Mouse (Mus musculus) hindbrain, embryonic 12.5 days (tissue): ENCODE measurements at regions not wholly inside any gene's neighbourhood (a gene's known extent, or its start where the extent isn't known, plus 50 kb on each side); places are given as distances from the start of the nearest gene placed in this dataset.

Source experiments
- ATAC-seq: fragments of 200-750 bp; cut with Nextera tagmentation; 2 replicates; pipeline ENCODE4 v1.8.0; 2017; ENCODE audit warnings: moderate TSS enrichment; ENCODE audit not compliant: low FRiP score
- H3K27ac ChIP-seq: fragments of 300-500 bp; sonication (generic); 2 replicates; pipeline ENCODE4 v1.5.1; 2016; ENCODE audit warnings: mild to moderate bottlenecking
- H3K27me3 ChIP-seq: fragments of 300-500 bp; sonication (generic); 2 replicates; pipeline ENCODE4 v1.6.1; 2016; ENCODE audit warnings: mild to moderate bottlenecking
- H3K36me3 ChIP-seq: fragments of 300-500 bp; sonication (generic); 2 replicates; pipeline ENCODE4 v1.6.1; 2016; ENCODE audit warnings: mild to moderate bottlenecking
- H3K4me1 ChIP-seq: fragments of 300-500 bp; sonication (generic); 2 replicates; pipeline ENCODE4 v1.6.1; 2016
- H3K4me2 ChIP-seq: fragments of 300-500 bp; sonication (generic); replicated peaks from 2 replicates; pipeline ENCODE4 v1.6.1; 2016; ENCODE audit warnings: mild to moderate bottlenecking
- H3K4me3 ChIP-seq: fragments of 300-500 bp; sonication (generic); 2 replicates; pipeline ENCODE4 v1.5.1; 2016; ENCODE audit warnings: mild to moderate bottlenecking
- H3K9ac ChIP-seq: fragments of 300-500 bp; sonication (generic); 2 replicates; pipeline ENCODE4 v1.6.1; 2016; ENCODE audit warnings: mild to moderate bottlenecking, moderate library complexity
- H3K9me3 ChIP-seq: fragments of 300-500 bp; sonication (generic); replicated peaks from 2 replicates; pipeline ENCODE4 v1.6.1; 2016; ENCODE audit warnings: mild to moderate bottlenecking
- WGBS: fragments of 180-500 bp; shearing (Covaris S2); methylation state at CpG from one replicate; pipeline ENCODE4 v1.1.7; 2016; 5-methylcytosine and 5-hydroxymethylcytosine counted together

DNA sequence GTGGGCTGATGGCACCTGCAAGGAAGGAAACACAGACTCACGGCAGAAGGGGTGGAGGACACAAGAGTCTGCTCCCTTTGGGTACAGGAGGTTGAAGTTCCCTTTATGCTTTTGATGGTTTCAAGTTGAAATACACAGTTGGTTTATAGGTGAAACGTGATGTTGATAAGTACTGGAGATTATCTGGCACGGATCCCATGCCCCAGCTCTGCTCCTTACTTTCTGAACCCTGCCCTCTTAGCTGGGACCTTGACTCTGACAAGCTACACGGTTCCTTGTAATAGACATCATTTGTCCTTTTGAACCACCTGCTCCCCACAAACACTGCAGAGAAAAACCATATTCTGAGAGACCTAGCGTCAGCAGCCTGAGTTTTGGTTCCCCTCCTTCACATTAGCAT is 363.4 kb upstream of the Dynlrb2 start:
- ATAC-seq: no peak
- Histone ChIP-seq H3K4me1 (peaks cover 8% of the 10 kb centered on the region; the same call in 1 of the 2 replicates), H3K9ac (no peak overlapping the region), H3K27ac (no peak overlapping the region), H3K4me3 (no peak overlapping the region), H3K36me3 (no peaks in the 10 kb centered on the region), H3K9me3 (no peaks in the 10 kb centered on the region), H3K4me2 (no peak overlapping the region), H3K27me3 (no peaks in the 10 kb centered on the region)
- 88% methylated on average over 5 of the region's 5 CpGs for WGBS

DNA sequence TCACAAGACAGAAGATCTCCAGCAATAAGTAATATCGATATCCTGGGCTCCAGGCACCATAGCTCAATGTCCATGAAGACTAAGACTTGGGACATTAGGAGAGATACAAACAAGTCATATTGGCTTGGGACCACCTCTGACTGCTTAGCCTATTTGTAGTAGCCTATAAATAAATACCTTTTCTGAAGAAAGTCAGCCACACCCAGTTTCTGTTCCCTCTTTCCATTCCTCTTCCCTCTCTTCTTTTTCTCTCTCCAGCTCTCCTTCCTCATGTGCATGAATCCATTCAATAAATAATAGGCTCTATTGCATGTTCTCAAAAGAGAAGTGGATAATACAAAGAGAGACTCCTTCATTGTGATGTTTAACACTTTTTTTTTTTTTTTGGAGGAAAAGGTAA is 364.8 kb upstream of the Dynlrb2 start:
- Histone ChIP-seq H3K9ac (no peak overlapping the region), H3K4me1 (peaks cover 8% of the 10 kb centered on the region; the same call in 1 of the 2 replicates)
- ATAC-seq: no peak

DNA sequence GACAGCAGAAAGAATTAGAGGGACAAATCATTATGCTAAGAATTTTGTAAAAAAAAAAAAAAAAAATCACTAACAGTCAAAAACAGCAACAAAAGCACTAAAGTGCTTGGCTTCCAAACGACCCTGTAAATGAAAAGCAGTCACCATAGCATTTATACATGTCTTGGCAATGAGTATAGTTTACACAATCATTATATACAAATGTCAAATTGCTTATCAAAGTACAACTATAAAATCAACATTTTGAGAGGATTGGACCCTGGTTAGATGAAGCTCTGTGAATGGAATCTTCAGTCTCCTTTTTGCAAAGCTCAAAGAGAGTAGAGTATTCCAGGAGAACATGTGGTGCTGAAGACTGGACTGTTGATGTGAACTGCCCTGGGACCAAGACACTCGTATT is 367.0 kb upstream of the Dynlrb2 start:
- Histone ChIP-seq H3K36me3 (no peaks in the 10 kb centered on the region), H3K27ac (no peak overlapping the region), H3K9me3 (no peaks in the 10 kb centered on the region), H3K9ac (no peak overlapping the region), H3K4me1 (no peaks in the 10 kb centered on the region), H3K4me2 (no peak overlapping the region), H3K27me3 (no peaks in the 10 kb centered on the region), H3K4me3 (no peak overlapping the region)
- WGBS: 75% methylated on average over 2 of the region's 2 CpGs
- no peak for ATAC-seq

More for the DNA sequence above, 364.8 kb upstream of the Dynlrb2 start:
- Histone ChIP-seq H3K27me3 (no peaks in the 10 kb centered on the region), H3K4me3 (no peak overlapping the region), H3K9me3 (no peaks in the 10 kb centered on the region), H3K36me3 (no peaks in the 10 kb centered on the region), H3K27ac (no peak overlapping the region), H3K4me2 (no peak overlapping the region)
- WGBS: 95% methylated on average over 1 of the region's 1 CpGs

DNA sequence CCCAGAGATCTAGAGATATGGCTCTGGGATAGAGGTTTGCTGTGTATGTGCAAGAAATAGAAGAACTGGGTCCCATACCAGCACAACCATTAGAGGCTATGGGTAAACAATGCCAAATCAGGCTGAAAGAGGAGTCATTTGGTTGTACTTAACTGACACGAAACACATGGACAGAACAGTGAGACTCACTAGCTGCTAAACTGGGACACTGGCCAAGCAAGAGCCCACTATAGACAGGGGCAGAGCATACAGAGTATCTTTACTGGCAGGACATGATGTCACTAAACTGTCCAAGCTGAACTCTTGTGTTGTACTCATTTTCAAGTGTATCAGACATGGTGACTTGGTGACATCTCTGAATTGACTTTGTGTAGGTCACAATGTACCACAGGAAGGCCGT is 371.3 kb upstream of the Dynlrb2 start:
- Histone ChIP-seq H3K27me3 (no peaks in the 10 kb centered on the region), H3K36me3 (no peaks in the 10 kb centered on the region), H3K4me1 (no peaks in the 10 kb centered on the region), H3K4me3 (no peak overlapping the region), H3K9me3 (no peaks in the 10 kb centered on the region), H3K4me2 (no peak overlapping the region), H3K27ac (no peak overlapping the region), H3K9ac (no peak overlapping the region)
- 93% methylated on average over 2 of the region's 2 CpGs for WGBS
- ATAC-seq: no peak

DNA sequence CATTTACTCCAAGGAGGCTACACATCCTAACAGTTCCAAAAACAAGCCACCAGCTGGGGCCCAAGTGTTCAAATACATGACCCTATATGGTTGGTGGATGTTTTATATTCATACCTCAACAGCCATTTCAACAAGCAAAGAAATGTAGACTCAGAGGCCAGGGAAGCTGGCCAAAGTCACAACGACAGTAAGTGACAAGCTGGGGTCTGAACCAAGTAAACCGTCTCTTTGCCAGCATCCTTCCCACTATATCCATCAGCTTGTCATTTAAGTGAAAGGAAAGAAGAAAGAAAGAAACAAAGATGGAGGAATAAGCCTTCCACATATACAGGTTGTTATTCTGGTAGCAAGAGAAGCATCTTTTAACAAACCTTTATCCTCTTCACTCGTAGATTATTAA is 371.7 kb upstream of the Dynlrb2 start:
- no peaks in the 10 kb centered on the region for H3K9me3 ChIP-seq
- no peak for ATAC-seq
- H3K4me3 ChIP-seq: no peak overlapping the region
- H3K36me3 ChIP-seq: no peaks in the 10 kb centered on the region
- no peak overlapping the region for H3K27ac ChIP-seq
- no peaks in the 10 kb centered on the region for H3K27me3 ChIP-seq
- no peak overlapping the region for H3K4me2 ChIP-seq
- H3K4me1 ChIP-seq: no peaks in the 10 kb centered on the region
- no peak overlapping the region for H3K9ac ChIP-seq
- WGBS: 92% methylated on average over 3 of the region's 3 CpGs

DNA sequence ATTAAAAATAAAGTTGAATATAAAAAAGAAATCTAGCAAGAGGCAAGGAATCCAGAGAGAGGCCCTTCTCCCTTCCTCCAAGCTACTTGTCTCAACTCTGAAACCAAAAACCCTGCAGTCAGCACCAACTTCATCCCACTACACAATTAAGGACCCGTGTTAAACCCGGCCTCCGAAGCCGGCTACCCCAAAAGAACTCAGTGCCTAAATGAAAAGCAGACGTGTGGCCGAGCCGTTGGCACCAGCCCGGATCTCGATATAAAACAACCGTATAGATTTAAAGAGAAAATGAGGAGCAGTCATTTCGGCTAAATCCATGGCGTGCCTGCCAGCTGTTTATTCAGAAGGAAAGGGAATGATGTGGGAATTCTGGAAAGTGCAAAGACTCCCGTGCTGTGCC is 384.7 kb upstream of the Dynlrb2 start:
- Histone ChIP-seq H3K4me1 (peaks cover 6% of the 10 kb centered on the region; the same call in 1 of the 2 replicates), H3K27me3 (0 out of 2 replicates have a peak, but pooled peaks cover 2% of the 10 kb centered on the region), H3K4me2 (no peak overlapping the region), H3K36me3 (no peaks in the 10 kb centered on the region), H3K27ac (no peak overlapping the region), H3K9me3 (no peaks in the 10 kb centered on the region), H3K9ac (no peak overlapping the region), H3K4me3 (no peak overlapping the region)
- ATAC-seq: no peak
- 64% methylated on average over 13 of the region's 13 CpGs for WGBS

DNA sequence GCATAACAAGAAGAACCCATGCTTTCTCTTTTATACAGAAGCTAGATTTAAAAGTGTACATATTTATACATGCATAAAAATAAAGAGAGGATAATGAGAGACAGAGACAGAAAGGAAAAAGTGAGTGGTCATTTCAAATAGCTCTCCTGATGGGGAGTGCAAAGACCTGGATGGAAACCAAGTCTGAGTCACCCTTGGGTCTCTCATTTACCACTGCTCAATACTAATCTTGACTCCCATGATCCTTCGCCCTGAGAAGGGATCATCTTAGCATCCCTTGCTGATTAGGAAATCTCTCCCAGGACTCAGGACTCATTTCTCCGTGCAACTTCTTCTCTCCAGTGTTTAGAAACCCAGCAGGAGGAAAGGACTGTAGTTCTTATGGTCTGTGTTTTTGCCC is 386.9 kb upstream of the Dynlrb2 start:
- H3K9ac ChIP-seq: no peak overlapping the region
- no peak for ATAC-seq
- no peaks in the 10 kb centered on the region for H3K36me3 ChIP-seq
- peaks cover 7% of the 10 kb centered on the region; the same call in 1 of the 2 replicates for H3K27me3 ChIP-seq
- H3K4me3 ChIP-seq: no peak overlapping the region
- WGBS: 90% methylated on average over 2 of the region's 2 CpGs
- no peaks in the 10 kb centered on the region for H3K9me3 ChIP-seq
- no peak overlapping the region for H3K27ac ChIP-seq
- peaks cover 6% of the 10 kb centered on the region; the same call in 1 of the 2 replicates for H3K4me1 ChIP-seq
- no peak overlapping the region for H3K4me2 ChIP-seq

DNA sequence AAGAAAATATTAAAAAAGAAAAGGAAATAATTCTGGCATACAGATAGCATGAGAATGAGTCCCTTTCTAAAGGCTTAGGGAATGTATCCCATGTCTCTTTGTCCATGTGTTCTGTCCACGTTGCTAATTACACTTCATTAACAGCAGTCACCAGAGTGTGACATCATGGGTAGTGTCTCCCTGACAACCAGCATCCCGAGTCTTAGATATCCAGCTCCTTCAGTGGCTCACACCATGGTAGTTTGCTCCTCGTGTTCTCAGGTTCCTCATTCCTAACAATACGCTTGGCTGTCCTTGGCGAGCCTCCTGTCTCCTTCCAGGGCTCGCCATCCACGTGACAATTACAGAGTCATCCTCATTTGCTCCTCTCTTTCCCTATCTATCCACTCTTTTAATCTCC is 388.1 kb upstream of the Dynlrb2 start:
- Histone ChIP-seq H3K4me1 (peaks cover 6% of the 10 kb centered on the region; the same call in 1 of the 2 replicates), H3K36me3 (no peaks in the 10 kb centered on the region), H3K9me3 (no peaks in the 10 kb centered on the region), H3K9ac (no peak overlapping the region), H3K27me3 (peaks cover 7% of the 10 kb centered on the region; the same call in 1 of the 2 replicates), H3K4me3 (no peak overlapping the region), H3K4me2 (peak overlapping the region; percentile 24; the same call in 1 of the 2 replicates), H3K27ac (no peak overlapping the region)
- 21% methylated on average over 7 of the region's 7 CpGs for WGBS
- ATAC-seq: peak; percentile 63

DNA sequence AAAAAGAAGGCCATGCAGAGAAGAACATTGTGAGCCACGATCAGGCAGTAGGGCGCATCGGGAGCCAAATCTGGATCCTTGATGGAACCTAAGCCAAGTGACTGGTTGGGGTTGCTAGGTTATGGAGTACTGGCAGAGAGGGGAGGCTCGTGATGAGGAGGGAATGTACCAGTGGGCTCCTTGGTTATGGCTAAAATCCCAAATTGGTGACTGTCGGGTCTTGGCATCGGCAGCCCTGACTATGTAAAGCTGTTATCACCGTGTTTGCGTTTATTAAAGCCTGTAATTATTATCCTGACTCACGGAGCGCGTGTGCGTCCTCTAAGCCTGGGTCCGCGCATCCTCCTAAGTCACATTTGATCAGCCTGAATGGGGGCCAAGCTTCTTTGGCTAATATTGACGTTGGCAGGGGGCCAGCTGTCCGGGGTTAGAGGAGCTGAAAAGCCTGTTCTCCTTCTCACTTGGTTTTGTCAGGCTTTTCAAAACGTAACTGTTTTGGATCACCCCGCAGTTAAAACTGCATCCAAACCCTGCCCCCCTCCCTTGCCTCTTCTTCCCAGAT is 388.9 kb upstream of the Dynlrb2 start:
- Histone ChIP-seq H3K4me2 (peak overlapping the region; percentile 24), H3K9me3 (no peaks in the 10 kb centered on the region), H3K4me1 (peaks cover 6% of the 10 kb centered on the region; the same call in 1 of the 2 replicates), H3K27me3 (peaks cover 7% of the 10 kb centered on the region; the same call in 1 of the 2 replicates), H3K9ac (no peak overlapping the region), H3K4me3 (no peak overlapping the region), H3K27ac (no peak overlapping the region), H3K36me3 (no peaks in the 10 kb centered on the region)
- peak; percentile 68 for ATAC-seq
- 47% methylated on average over 18 of the region's 18 CpGs for WGBS

DNA sequence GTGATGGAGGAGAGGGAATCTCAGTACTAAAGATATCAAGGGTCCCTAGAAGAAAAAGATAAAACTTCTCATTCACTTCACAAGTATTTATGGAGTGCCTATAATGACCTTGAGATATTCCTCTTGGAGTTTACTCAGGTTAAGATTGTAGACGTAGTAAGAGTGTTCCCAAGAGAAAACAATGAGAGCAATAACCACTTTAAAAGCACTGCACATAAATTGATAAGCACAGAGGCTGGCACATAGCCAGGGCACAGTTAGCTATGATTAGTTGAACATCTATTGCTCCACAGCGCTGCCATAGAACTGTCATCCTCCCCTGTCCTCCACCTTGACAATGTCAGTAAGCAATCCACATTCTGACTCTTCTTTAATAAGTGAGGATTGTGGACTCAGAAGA is 389.8 kb upstream of the Dynlrb2 start:
- H3K9me3 ChIP-seq: no peaks in the 10 kb centered on the region
- H3K36me3 ChIP-seq: no peaks in the 10 kb centered on the region
- no peak overlapping the region for H3K4me3 ChIP-seq
- no peak overlapping the region for H3K4me2 ChIP-seq
- 84% methylated on average over 2 of the region's 2 CpGs for whole genome bisulfite sequencing
- no peak for ATAC-seq
- peaks cover 6% of the 10 kb centered on the region; the same call in 1 of the 2 replicates for H3K4me1 ChIP-seq
- peaks cover 7% of the 10 kb centered on the region; the same call in 1 of the 2 replicates for H3K27me3 ChIP-seq
- H3K27ac ChIP-seq: no peak overlapping the region
- no peak overlapping the region for H3K9ac ChIP-seq

DNA sequence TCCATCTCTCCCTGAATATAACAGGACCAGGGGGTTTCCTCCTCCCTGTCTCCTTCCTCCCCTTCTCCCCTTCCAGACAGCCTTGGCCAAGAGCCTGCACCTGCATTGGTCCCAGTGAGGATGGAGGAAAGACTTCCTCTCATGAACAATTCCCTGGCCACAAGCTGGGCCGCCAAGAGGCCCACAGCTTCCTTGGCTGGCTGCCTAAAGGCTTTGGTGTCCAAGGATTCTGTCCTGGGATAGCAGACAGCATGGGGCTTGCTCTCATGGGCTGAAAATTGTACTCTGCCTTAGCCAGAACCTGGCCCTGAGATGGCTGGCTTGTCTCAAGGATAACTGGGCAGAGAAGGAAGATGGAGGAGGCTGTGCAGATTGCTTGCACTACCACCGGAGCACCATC is 390.3 kb upstream of the Dynlrb2 start:
- Histone ChIP-seq H3K36me3 (no peaks in the 10 kb centered on the region), H3K27ac (no peak overlapping the region), H3K4me1 (peaks cover 6% of the 10 kb centered on the region; the same call in 1 of the 2 replicates), H3K4me2 (no peak overlapping the region), H3K4me3 (no peak overlapping the region), H3K9ac (no peak overlapping the region), H3K9me3 (no peaks in the 10 kb centered on the region), H3K27me3 (peaks cover 7% of the 10 kb centered on the region; the same call in 1 of the 2 replicates)
- WGBS: 88% methylated on average over 2 of the region's 2 CpGs
- ATAC-seq: no peak

DNA sequence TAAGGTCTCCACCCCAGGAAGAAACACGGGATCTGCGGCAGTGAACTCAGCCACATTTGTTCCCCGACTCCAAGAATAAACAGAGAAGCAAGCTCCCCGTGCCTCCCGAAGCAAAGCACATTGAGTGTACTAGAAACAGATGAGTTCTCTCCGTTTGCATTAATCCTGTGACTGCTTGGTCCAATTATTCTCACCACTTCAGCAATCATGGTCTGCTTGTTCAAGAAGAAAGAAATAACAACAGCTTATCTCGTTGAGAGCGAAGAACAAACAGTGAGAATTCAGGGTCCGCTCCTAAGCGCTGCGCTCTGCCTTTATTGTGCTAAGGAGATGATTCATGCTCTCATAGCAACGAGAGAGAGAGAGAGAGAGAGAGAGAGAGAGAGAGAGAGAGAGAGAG is 393.6 kb upstream of the Dynlrb2 start:
- no peak overlapping the region for H3K4me3 ChIP-seq
- no peak for ATAC-seq
- peaks cover 7% of the 10 kb centered on the region; the same call in 1 of the 2 replicates for H3K27me3 ChIP-seq
- 60% methylated on average over 12 of the region's 12 CpGs for WGBS
- no peak overlapping the region for H3K9ac ChIP-seq
- no peak overlapping the region for H3K4me2 ChIP-seq
- no peak overlapping the region for H3K27ac ChIP-seq
- no peaks in the 10 kb centered on the region for H3K9me3 ChIP-seq
- no peaks in the 10 kb centered on the region for H3K4me1 ChIP-seq
- H3K36me3 ChIP-seq: no peaks in the 10 kb centered on the region

DNA sequence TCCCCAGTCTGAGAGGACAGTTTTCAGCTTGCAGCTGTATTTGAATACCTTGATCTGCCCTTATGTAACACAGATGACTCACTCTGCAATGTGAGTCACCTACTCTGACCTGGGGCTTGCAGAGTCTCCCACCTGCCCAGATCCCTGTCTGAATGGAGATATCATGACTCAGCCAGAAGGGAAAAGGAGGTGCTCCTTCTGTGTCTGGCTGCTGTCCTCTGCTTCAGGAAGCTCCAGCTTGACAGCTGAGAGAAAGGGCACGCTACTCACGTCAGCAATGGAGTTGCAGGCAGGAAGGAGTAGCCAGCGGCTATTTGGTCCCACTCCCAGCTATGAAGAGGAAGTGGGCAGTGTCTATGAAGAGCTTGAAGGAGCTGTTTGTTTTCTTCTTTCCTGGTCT is 389.1 kb upstream of the Maf start:
- H3K4me1 ChIP-seq: no peaks in the 10 kb centered on the region
- no peak overlapping the region for H3K4me2 ChIP-seq
- no peak for ATAC-seq
- 68% methylated on average over 3 of the region's 3 CpGs for WGBS
- H3K9me3 ChIP-seq: no peaks in the 10 kb centered on the region
- no peak overlapping the region for H3K4me3 ChIP-seq
- H3K9ac ChIP-seq: no peak overlapping the region
- no peaks in the 10 kb centered on the region for H3K36me3 ChIP-seq
- H3K27ac ChIP-seq: no peak overlapping the region
- no peaks in the 10 kb centered on the region for H3K27me3 ChIP-seq
